Mouse (Mus musculus) midbrain, embryonic 11.5 days (tissue): Measurements from ENCODE around the gene Trmo. TPM values are rescaled to one million over a fixed set of nuclear protein-coding genes. Genes with fewer than 3 reads are reported as not detected.
A peak's percentile ranks its signal among the peaks of the same experiment; 100 is the strongest.

Source experiments
- ATAC-seq: fragments of 200-750 bp; cut with Nextera tagmentation; 2 replicates; pipeline ENCODE4 v1.8.0; 2017; ENCODE audit warnings: moderate TSS enrichment, moderate library complexity; ENCODE audit not compliant: low FRiP score
- DNase-seq: peaks from one replicate; pipeline ENCODE4 v3.0.0; 2015; ENCODE audit warnings: low spot score; ENCODE audit errors: missing footprints
- H3K27ac ChIP-seq: fragments of 300-500 bp; sonication (generic); 2 replicates; pipeline ENCODE4 v1.5.1; 2014; ENCODE audit warnings: low read depth, low read length
- H3K27me3 ChIP-seq: fragments of 300-500 bp; sonication (generic); 2 replicates; pipeline ENCODE4 v1.6.1; 2014; ENCODE audit warnings: mild to moderate bottlenecking, low read length, moderate library complexity, mixed read lengths; ENCODE audit not compliant: control insufficient read depth, insufficient read depth
- H3K36me3 ChIP-seq: fragments of 300-500 bp; sonication (generic); 2 replicates; pipeline ENCODE4 v1.6.1; 2014; ENCODE audit warnings: mild to moderate bottlenecking, low read length, moderate library complexity, mixed read lengths; ENCODE audit not compliant: control insufficient read depth, insufficient read depth
- H3K4me1 ChIP-seq: fragments of 300-500 bp; sonication (generic); 2 replicates; pipeline ENCODE4 v1.6.1; 2014; ENCODE audit warnings: low read length; ENCODE audit not compliant: control insufficient read depth, insufficient read depth
- H3K4me2 ChIP-seq: fragments of 300-500 bp; sonication (generic); 2 replicates; pipeline ENCODE4 v1.6.1; 2014; ENCODE audit warnings: mild to moderate bottlenecking, moderate library complexity
- H3K4me3 ChIP-seq: fragments of 300-500 bp; sonication (generic); 2 replicates; pipeline ENCODE4 v1.5.1; 2014; ENCODE audit warnings: low read depth, low read length
- H3K9ac ChIP-seq: fragments of 300-500 bp; sonication (generic); 2 replicates; pipeline ENCODE4 v1.6.1; 2014; ENCODE audit warnings: low read length
- H3K9me3 ChIP-seq: fragments of 300-500 bp; sonication (generic); 2 replicates; pipeline ENCODE4 v1.6.1; 2016; ENCODE audit warnings: low read length; ENCODE audit not compliant: control insufficient read depth
- WGBS: fragments of 180-500 bp; shearing (Covaris S2); extraction: QIAGEN DNeasy Blood & Tissue Kit; methylation state at CpG from one replicate; pipeline ENCODE4 v1.1.7; 2014; 5-methylcytosine and 5-hydroxymethylcytosine counted together
- polyA plus RNA-seq: library from polyadenylated mRNA; unstranded; fragments of >200 nt; fragmentation: Nextera tagmentation; extraction: Ambion mirVana; gene quantifications from 2 replicates; pipeline ENCODE4 v1.2.1, GENCODE M21; 2014

Trmo gene
- polyA plus RNA-seq, 1 experiment from 2014 or later: 13.8 TPM

- Histone ChIP-seq H3K9me3 (no peaks in the 10 kb centered on the region), H3K9ac (no peak overlapping the region), H3K4me1 (no peaks in the 10 kb centered on the region), H3K4me2 (no peak overlapping the region), H3K27ac (no peak overlapping the region), H3K36me3 (no peaks in the 10 kb centered on the region), H3K27me3 (no peaks in the 10 kb centered on the region), H3K4me3 (no peak overlapping the region)
- WGBS: 81% methylated on average over 12 of the region's 12 CpGs
- DNase-seq (peak; percentile 67), ATAC-seq (no peak)
These were observed 29.5 kb downstream of the Trmo start for GRCm38 (mm10) chr4:46359539-46360253.

GRCm38 (mm10) chr4:46356351-46357133 lies 32.7 kb downstream of the Trmo start:
- Histone ChIP-seq H3K4me3 (no peak overlapping the region), H3K9ac (no peak overlapping the region), H3K4me1 (0 out of 2 replicates have a peak, but pooled peaks cover 5% of the 10 kb centered on the region), H3K9me3 (no peaks in the 10 kb centered on the region), H3K27ac (no peak overlapping the region), H3K4me2 (no peak overlapping the region), H3K27me3 (peaks cover 9% of the 10 kb centered on the region), H3K36me3 (no peaks in the 10 kb centered on the region)
- peak; percentile 97 for DNase-seq
- no peak for ATAC-seq
- WGBS: 50% methylated on average over 12 of the region's 12 CpGs

- ATAC-seq (no peak), DNase-seq (no peak)
- Histone ChIP-seq H3K27me3 (peaks cover 43% of the 10 kb centered on the region), H3K4me2 (no peak overlapping the region), H3K27ac (no peak overlapping the region), H3K4me1 (0 out of 2 replicates have a peak, but pooled peaks cover 5% of the 10 kb centered on the region), H3K9ac (no peak overlapping the region), H3K4me3 (no peak overlapping the region), H3K9me3 (no peaks in the 10 kb centered on the region), H3K36me3 (no peaks in the 10 kb centered on the region)
- 4% methylated on average over 10 of the region's 10 CpGs for WGBS
These were observed 36.2 kb downstream of the Trmo start for GRCm38 (mm10) chr4:46353045-46353444.

GRCm38 (mm10) chr4:46349530-46349929 lies 39.7 kb downstream of the Trmo start:
- Histone ChIP-seq H3K27ac (no peak overlapping the region), H3K27me3 (peaks cover 77% of the 10 kb centered on the region), H3K9me3 (no peaks in the 10 kb centered on the region; the same call in 1 of the 2 replicates), H3K4me2 (no peak overlapping the region), H3K9ac (no peak overlapping the region), H3K36me3 (no peaks in the 10 kb centered on the region), H3K4me1 (0 out of 2 replicates have a peak, but pooled peaks cover 5% of the 10 kb centered on the region), H3K4me3 (no peak overlapping the region)
- DNase-seq (peak; percentile 82), ATAC-seq (no peak)
- WGBS: 38% methylated on average over 5 of the region's 5 CpGs

GRCm38 (mm10) chr4:46348897-46349296 lies 40.3 kb downstream of the Trmo start:
- Histone ChIP-seq H3K27me3 (peaks cover 83% of the 10 kb centered on the region), H3K9me3 (no peaks in the 10 kb centered on the region; the same call in 1 of the 2 replicates), H3K9ac (no peak overlapping the region), H3K4me2 (no peak overlapping the region), H3K4me1 (peaks cover 10% of the 10 kb centered on the region), H3K36me3 (no peaks in the 10 kb centered on the region), H3K27ac (no peak overlapping the region), H3K4me3 (no peak overlapping the region)
- ATAC-seq (no peak), DNase-seq (peak; percentile 92)
- 24% methylated on average over 9 of the region's 9 CpGs for WGBS

GRCm38 (mm10) chr4:46347580-46348515 lies 41.4 kb downstream of the Trmo start:
- H3K4me1 ChIP-seq: peaks cover 11% of the 10 kb centered on the region
- H3K9me3 ChIP-seq: no peaks in the 10 kb centered on the region; the same call in 1 of the 2 replicates
- WGBS: 2% methylated on average over 41 of the region's 41 CpGs
- H3K36me3 ChIP-seq: no peaks in the 10 kb centered on the region
- H3K27me3 ChIP-seq: peaks cover 91% of the 10 kb centered on the region
- no peak for ATAC-seq
- no peak overlapping the region for H3K4me3 ChIP-seq
- H3K9ac ChIP-seq: no peak overlapping the region
- no peak overlapping the region for H3K27ac ChIP-seq
- no peak overlapping the region for H3K4me2 ChIP-seq
- peak; percentile 96 for DNase-seq

- H3K4me1 ChIP-seq: peaks cover 5% of the 10 kb centered on the region
- H3K9ac ChIP-seq: no peak overlapping the region
- WGBS: 6% methylated on average over 4 of the region's 4 CpGs
- H3K27ac ChIP-seq: no peak overlapping the region
- ATAC-seq: no peak
- H3K36me3 ChIP-seq: no peaks in the 10 kb centered on the region
- H3K4me3 ChIP-seq: no peak overlapping the region
- peaks cover 96% of the 10 kb centered on the region for H3K27me3 ChIP-seq
- no peaks in the 10 kb centered on the region; the same call in 1 of the 2 replicates for H3K9me3 ChIP-seq
- DNase-seq: peak; percentile 93
- H3K4me2 ChIP-seq: no peak overlapping the region
These were observed 42.1 kb downstream of the Trmo start for GRCm38 (mm10) chr4:46347141-46347540.

- H3K9ac ChIP-seq: no peak overlapping the region
- 23% methylated on average over 6 of the region's 6 CpGs for WGBS
These were observed 43.0 kb downstream of the Trmo start for GRCm38 (mm10) chr4:46346221-46346620.

More at GRCm38 (mm10) chr4:46346221-46346620, 43.0 kb downstream of the Trmo start:
- Histone ChIP-seq H3K9me3 (no peaks in the 10 kb centered on the region; the same call in 1 of the 2 replicates), H3K27me3 (peaks cover 98% of the 10 kb centered on the region), H3K4me2 (no peak overlapping the region), H3K4me1 (peaks cover 5% of the 10 kb centered on the region), H3K27ac (no peak overlapping the region), H3K36me3 (no peaks in the 10 kb centered on the region), H3K4me3 (no peak overlapping the region)
- no peak for ATAC-seq
- DNase-seq: peak; percentile 90
